Mouse (Mus musculus) granulocyte monocyte progenitor cell, adult 5-6 weeks (primary cell): ENCODE measurements around the gene Snrnp35. TPM values are rescaled to one million over a fixed set of nuclear protein-coding genes. Genes with fewer than 3 reads are reported as not detected.
"Not testable (repeated sequence)": the region's sequence is repeated elsewhere in the genome, so short reads cannot be mapped to it uniquely, and the experiment has no call there.

Experiments
- ATAC-seq: replicated peaks from 2 replicates; pipeline ENCODE4 v1.8.0; 2016; ENCODE audit warnings: mild to moderate bottlenecking, moderate TSS enrichment, inconsistent platforms; ENCODE audit not compliant: poor library complexity, severe bottlenecking
- total RNA-seq, 2 experiments: library from RNA; stranded (forward) in 1 of 2; stranded (reverse) in 1 of 2; fragments of 200-712, 200-1000 nt in 1 of 2; fragments of >200 nt in 1 of 2; fragmentation: Nextera tagmentation in 1 of 2; gene quantifications; 2 replicates each; pipeline ENCODE4 v1.2.3; 2014 to 2017

Gene Snrnp35
- total RNA-seq, 2 experiments from 2014 or later, result 11.8 to 12.3 TPM

GRCm38 (mm10) chr5:124460922-124461321, 22.0 kb upstream of the Snrnp35 start:
- ATAC-seq, result not testable (repeated sequence)

GRCm38 (mm10) chr5:124462297-124463025, 20.5 kb upstream of the Snrnp35 start:
- no peak for ATAC-seq

GRCm38 (mm10) chr5:124463462-124463861, 19.5 kb upstream of the Snrnp35 start:
- no peak for ATAC-seq

GRCm38 (mm10) chr5:124464905-124465304, 18.0 kb upstream of the Snrnp35 start:
- ATAC-seq, result no peak

- ATAC-seq, result peak; percentile 74
These were observed 15.2 kb upstream of the Snrnp35 start for GRCm38 (mm10) chr5:124467766-124468165.

GRCm38 (mm10) chr5:124468365-124468764, 14.6 kb upstream of the Snrnp35 start:
- peak; percentile 24; the same call in 1 of the 2 replicates for ATAC-seq

GRCm38 (mm10) chr5:124469486-124469885, 13.4 kb upstream of the Snrnp35 start:
- no peak for ATAC-seq

- no peak for ATAC-seq
These were observed 12.3 kb upstream of the Snrnp35 start for GRCm38 (mm10) chr5:124470591-124471171.

GRCm38 (mm10) chr5:124478873-124479204, 4.1 kb upstream of the Snrnp35 start:
- no peak for ATAC-seq

GRCm38 (mm10) chr5:124480119-124480518, 2.8 kb upstream of the Snrnp35 start:
- ATAC-seq, result peak; percentile 38

- ATAC-seq, result no peak
These were observed 1.2 kb upstream of the Snrnp35 start for GRCm38 (mm10) chr5:124481714-124482113.

GRCm38 (mm10) chr5:124482436-124482965, 433 bp upstream of the Snrnp35 start:
- ATAC-seq, result no peak

GRCm38 (mm10) chr5:124483655-124484396, 892 bp downstream of the Snrnp35 start:
- no peak for ATAC-seq

GRCm38 (mm10) chr5:124485654-124486053, 2.7 kb downstream of the Snrnp35 start:
- no peak for ATAC-seq

- ATAC-seq, result no peak
These were observed 6.0 kb downstream of the Snrnp35 start for GRCm38 (mm10) chr5:124488885-124489284.

GRCm38 (mm10) chr5:124491732-124492131, 8.8 kb downstream of the Snrnp35 start:
- no peak for ATAC-seq

- ATAC-seq, result peak; percentile 83
These were observed 9.7 kb downstream of the Snrnp35 start for GRCm38 (mm10) chr5:124492618-124493017.

GRCm38 (mm10) chr5:124493455-124493854, 10.5 kb downstream of the Snrnp35 start:
- peak; percentile 54 for ATAC-seq

GRCm38 (mm10) chr5:124495547-124495946, 12.6 kb downstream of the Snrnp35 start:
- ATAC-seq, result no peak

- peak; percentile 22; the same call in 1 of the 2 replicates for ATAC-seq
These were observed 13.9 kb downstream of the Snrnp35 start for GRCm38 (mm10) chr5:124496614-124497514.
